Mouse (Mus musculus) adrenal gland, postnatal 4 days (tissue): ENCODE data around the gene Usmg5. TPM values are rescaled to one million over a fixed set of nuclear protein-coding genes. Genes with fewer than 3 reads are reported as not detected.
"Not testable (repeated sequence)": the region's sequence is repeated elsewhere in the genome, so short reads cannot be mapped to it uniquely, and the experiment has no call there.

ENCODE experiments used
- DNase-seq, 2 experiments: peaks; one replicate each; pipeline ENCODE4 v3.0.0; 2021 to 2022; ENCODE audit warnings: low spot score in 2 of 2, mixed read lengths in 2 of 2
- long read RNA-seq, 2 experiments: library from polyadenylated mRNA; stranded (forward); transcript quantifications; one replicate each; pipeline ENCODE4 v2.0.0; 2021
- total RNA-seq, 2 experiments: library from RNA; stranded (reverse); gene quantifications; 2 replicates each; pipeline ENCODE4 v1.2.3; 2021

Gene Usmg5
- 100 to 1,000 TPM; 584 to 643 TPM for total RNA-seq
- long read RNA-seq, experiment 1, transcript Usmg5-201 (4 exons, 362 nt) = major isoform, 440 of 461 reads
- long read RNA-seq, experiment 1, partial matches to known transcripts = 15 of 461 reads
- long read RNA-seq, experiment 1, other reads (novel, unspliced or antisense) = 5 of 461 reads
- long read RNA-seq, experiment 2, transcript Usmg5-201 (4 exons, 362 nt) = major isoform, 239 of 265 reads
- long read RNA-seq, experiment 2, partial matches to known transcripts = 26 of 265 reads
- long read RNA-seq, experiment 2, other reads (novel, unspliced or antisense) = 0 of 265 reads

- peak; percentile 80 to 88 for DNase-seq
These were observed at the start of gene Usmg5, which contains the start of gene Pdcd11 for GRCm38 (mm10) chr19:47090550-47091156. TSS of gene Usmg5 (minus strand) at chr19:47090647. TSS of gene Pdcd11 (plus strand) at chr19:47090768.

- not testable (repeated sequence) for DNase-seq
These were observed 49.2 kb upstream of the Usmg5 start for GRCm38 (mm10) chr19:47139611-47140010.

- DNase-seq = peak in 1 of 2 experiments; percentile 30
These were observed 47.4 kb upstream of the Usmg5 start, which contains the start of gene Calhm2 for GRCm38 (mm10) chr19:47137771-47138421. TSS of gene Calhm2 (minus strand) at chr19:47138294.

- no peak for DNase-seq
These were observed 46.7 kb upstream of the Usmg5 start for GRCm38 (mm10) chr19:47137051-47137581.

- no peak for DNase-seq
These were observed 45.7 kb upstream of the Usmg5 start for GRCm38 (mm10) chr19:47136170-47136569.

- DNase-seq = no peak
These were observed 45.1 kb upstream of the Usmg5 start for GRCm38 (mm10) chr19:47135568-47135967.

GRCm38 (mm10) chr19:47133161-47133560 lies 42.7 kb upstream of the Usmg5 start:
- no peak for DNase-seq

GRCm38 (mm10) chr19:47130551-47131125 lies 40.2 kb upstream of the Usmg5 start:
- no peak for DNase-seq

- DNase-seq = no peak
These were observed 38.4 kb upstream of the Usmg5 start for GRCm38 (mm10) chr19:47128835-47129234.

GRCm38 (mm10) chr19:47128164-47128563 lies 37.7 kb upstream of the Usmg5 start:
- DNase-seq = no peak

GRCm38 (mm10) chr19:47122802-47123201 lies 32.4 kb upstream of the Usmg5 start:
- no peak for DNase-seq

- no peak for DNase-seq
These were observed 30.6 kb upstream of the Usmg5 start for GRCm38 (mm10) chr19:47121054-47121453.

GRCm38 (mm10) chr19:47118634-47119033 lies 28.2 kb upstream of the Usmg5 start:
- DNase-seq = no peak

- no peak for DNase-seq
These were observed 14.3 kb upstream of the Usmg5 start for GRCm38 (mm10) chr19:47104641-47105271.

- DNase-seq = no peak
These were observed 10.6 kb upstream of the Usmg5 start for GRCm38 (mm10) chr19:47101080-47101479.

- no peak for DNase-seq
These were observed 525 bp downstream of the Usmg5 start for GRCm38 (mm10) chr19:47089718-47090525.

- no peak for DNase-seq
These were observed 2.2 kb downstream of the Usmg5 start for GRCm38 (mm10) chr19:47088226-47088625.

GRCm38 (mm10) chr19:47067924-47068611 lies 22.4 kb downstream of the Usmg5 start:
- DNase-seq = peak; percentile 55 to 74

- DNase-seq = peak; percentile 86 to 95
These were observed 23.2 kb downstream of the Usmg5 start, which contains the start of gene Taf5 for GRCm38 (mm10) chr19:47067096-47067882. TSS of gene Taf5 (plus strand) at chr19:47067746.
